Comparison of ENCODE assay signal across 8 mouse cellular contexts in the genomic region with DNA sequence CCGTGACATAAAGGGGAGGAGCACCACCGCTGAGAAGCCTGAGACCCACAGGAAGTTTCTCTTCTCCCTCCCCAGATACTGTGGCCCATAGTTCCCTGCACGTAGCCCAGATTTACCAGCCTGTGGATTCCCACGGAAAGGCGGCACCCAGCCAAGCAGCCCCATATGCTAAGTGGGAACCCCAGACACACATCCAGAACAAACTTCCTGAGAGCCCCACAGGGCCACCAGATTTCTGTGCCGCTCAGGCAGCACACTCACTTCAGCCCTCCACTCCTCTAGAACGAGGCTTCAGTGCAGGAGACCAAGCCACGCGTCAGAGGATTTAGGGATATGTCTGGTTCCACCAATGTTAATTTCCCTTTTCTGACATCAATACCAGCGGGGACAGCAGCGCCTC.
DNase-seq lines count a peak whose midpoint lies in the region; ATAC-seq lines count a peak whose summit lies in the region.

No protein-coding gene starts in this region.

- H3K36me3 ChIP-seq in heart, embryonic 13.5 days: no peaks in the 10 kb centered on the region
- H3K36me3 ChIP-seq in lung, embryonic 15.5 days: no peaks in the 10 kb centered on the region
- no peaks in the 10 kb centered on the region for H3K36me3 ChIP-seq in neural tube, embryonic 15.5 days

- H3K4me1 ChIP-seq in heart, embryonic 13.5 days: peaks cover 45% of the 10 kb centered on the region
- peaks cover 32% of the 10 kb centered on the region for H3K4me1 ChIP-seq in lung, embryonic 15.5 days
- peaks cover 40% of the 10 kb centered on the region for H3K4me1 ChIP-seq in neural tube, embryonic 15.5 days

- peak overlapping the region; percentile 26 for H3K4me3 ChIP-seq in heart, embryonic 13.5 days
- H3K4me3 ChIP-seq in lung, embryonic 15.5 days: no peak overlapping the region
- no peak overlapping the region for H3K4me3 ChIP-seq in neural tube, embryonic 15.5 days (replicated peaks)

- peak overlapping the region; percentile 77 for H3K27ac ChIP-seq in heart, embryonic 13.5 days (replicated peaks)
- H3K27ac ChIP-seq in lung, embryonic 15.5 days: no peak overlapping the region
- H3K27ac ChIP-seq in neural tube, embryonic 15.5 days (replicated peaks): no peak overlapping the region

- WGBS in heart, embryonic 13.5 days: 33% methylated on average over 11 of the region's 11 CpGs
- WGBS in lung, embryonic 15.5 days: 29% methylated on average over 11 of the region's 11 CpGs
- WGBS in neural tube, embryonic 15.5 days: 55% methylated on average over 10 of the region's 11 CpGs

- H3K9me3 ChIP-seq in heart, embryonic 13.5 days: no peaks in the 10 kb centered on the region
- H3K9me3 ChIP-seq in lung, embryonic 15.5 days: no peaks in the 10 kb centered on the region
- no peaks in the 10 kb centered on the region for H3K9me3 ChIP-seq in neural tube, embryonic 15.5 days (replicated peaks)

- H3K27me3 ChIP-seq in heart, embryonic 13.5 days (replicated peaks): 0 out of 2 replicates have a peak, but pooled peaks cover 3% of the 10 kb centered on the region
- H3K27me3 ChIP-seq in lung, embryonic 15.5 days: no peaks in the 10 kb centered on the region
- H3K27me3 ChIP-seq in neural tube, embryonic 15.5 days (replicated peaks): no peaks in the 10 kb centered on the region

- DNase-seq in heart, postnatal 4 days: no peak
- no peak for DNase-seq in lung, postnatal 10 days
- peak; percentile 80 to 84 for DNase-seq in cerebellum, postnatal 25 days
- DNase-seq in gastrocnemius, adult 18-20 months (ENCODE audit: low spot score): no peak
- no peak for DNase-seq in adrenal gland, postnatal 36 days

- peak overlapping the region; percentile 59 for H3K4me2 ChIP-seq in heart, embryonic 13.5 days
- peak overlapping the region; percentile 48 for H3K4me2 ChIP-seq in lung, embryonic 15.5 days
- no peak overlapping the region for H3K4me2 ChIP-seq in neural tube, embryonic 15.5 days

- ATAC-seq in heart, embryonic 13.5 days (ENCODE audit: extremely low read depth, insufficient number of reproducible peaks, low FRiP score, low TSS enrichment): no peak; the same call in 1 of the 2 replicates
- peak; percentile 10; the same call in 1 of the 2 replicates for ATAC-seq in lung, embryonic 15.5 days (ENCODE audit: borderline replicate concordance, extremely low read depth, low FRiP score, low TSS enrichment)
- ATAC-seq in neural tube, embryonic 15.5 days (ENCODE audit: low FRiP score): peak; percentile 36; the same call in 1 of the 2 replicates

- peak overlapping the region; percentile 56; the same call in 1 of the 2 replicates for H3K9ac ChIP-seq in heart, embryonic 13.5 days
- no peak overlapping the region for H3K9ac ChIP-seq in lung, embryonic 15.5 days
- H3K9ac ChIP-seq in neural tube, embryonic 15.5 days (replicated peaks): no peak overlapping the region

Comparison
In these comparisons a context has a peak if more than half of its experiments do, and no peak if none do; other contexts are left out.
1. DNase-seq: peak in cerebellum, postnatal 25 days (2 of 2); none in heart, postnatal 4 days (single experiment), lung, postnatal 10 days (single experiment), gastrocnemius, adult 18-20 months (single experiment) and adrenal gland, postnatal 36 days (0 of 2).